Mouse (Mus musculus) myocyte (in vitro differentiated cells): Measurements from ENCODE around the gene Tsen2.

Experiments
- MYOD1 ChIP-seq, 3 experiments: IDR thresholded peaks; one replicate each; pipeline ENCODE4 v1.6.1; 2011; ENCODE audit warnings: control low read depth in 2 of 3, low read depth in 2 of 3, mild to moderate bottlenecking in 2 of 3, moderate library complexity in 1 of 3; ENCODE audit not compliant: insufficient read length in 2 of 3, control insufficient read depth in 1 of 3
- MYOG ChIP-seq, 3 experiments: IDR thresholded peaks; one replicate each; pipeline ENCODE4 v1.6.1; 2011; ENCODE audit warnings: control low read depth in 2 of 3, low read depth in 2 of 3, mild to moderate bottlenecking in 2 of 3; ENCODE audit not compliant: insufficient read length in 2 of 3, control insufficient read depth in 1 of 3, insufficient read depth in 1 of 3
- POLR2A ChIP-seq: IDR thresholded peaks from one replicate; pipeline ENCODE4 v1.6.1; 2011; ENCODE audit warnings: low read depth, mild to moderate bottlenecking, control low read depth, moderate library complexity; ENCODE audit not compliant: insufficient read length
- TCF12 ChIP-seq: IDR thresholded peaks from one replicate; pipeline ENCODE4 v1.6.1; 2011; ENCODE audit warnings: mild to moderate bottlenecking, control low read depth; ENCODE audit not compliant: poor library complexity, insufficient read depth, severe bottlenecking
- USF1 ChIP-seq: IDR thresholded peaks from one replicate; pipeline ENCODE4 v1.6.1; 2011; ENCODE audit warnings: low read depth, mild to moderate bottlenecking, control low read depth, moderate library complexity

DNA sequence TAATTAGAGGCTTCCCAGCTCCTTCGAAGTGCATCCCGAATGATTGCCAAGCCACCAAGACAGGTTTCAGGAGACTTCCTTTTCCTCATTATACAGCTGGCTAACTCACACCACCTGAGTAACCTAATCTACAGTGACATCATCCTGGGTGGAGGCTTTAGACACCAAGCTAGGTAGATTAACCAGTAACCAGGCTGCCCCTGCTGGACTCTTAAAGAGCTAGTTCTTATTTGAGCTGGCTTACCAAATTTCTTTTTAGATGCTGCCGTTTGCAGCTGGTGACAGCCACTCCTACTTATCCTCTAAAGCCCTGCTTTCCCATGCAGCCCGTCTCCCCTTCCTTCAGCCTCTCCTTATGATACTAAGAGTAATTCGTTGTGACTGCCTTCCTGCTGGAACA is 48.0 kb downstream of the Tsen2 start, which contains the start of gene Mkrn2os:
- TF ChIP-seq MYOG (IDR thresholded peaks at IDR 0.05; ENCODE audit: control insufficient read depth in 1 of 3, insufficient read depth in 1 of 3, insufficient read length in 2 of 3, low read depth in 2 of 3) (no peak), POLR2A (no peak), MYOD1 (IDR thresholded peaks at IDR 0.05; ENCODE audit: control insufficient read depth in 1 of 3, insufficient read length in 2 of 3, low read depth in 2 of 3) (no peak), USF1 (no peak), TCF12 (no peak)
